Mouse (Mus musculus): ENCODE data around the gene Rai1. TPM values are rescaled to one million over a fixed set of nuclear protein-coding genes. Genes with fewer than 3 reads are reported as not detected.
A peak's percentile ranks its signal among the peaks of the same experiment; 100 is the strongest.

Rai1 gene
- polyA plus RNA-seq, 1 experiment, result 5.2 TPM

DNA sequence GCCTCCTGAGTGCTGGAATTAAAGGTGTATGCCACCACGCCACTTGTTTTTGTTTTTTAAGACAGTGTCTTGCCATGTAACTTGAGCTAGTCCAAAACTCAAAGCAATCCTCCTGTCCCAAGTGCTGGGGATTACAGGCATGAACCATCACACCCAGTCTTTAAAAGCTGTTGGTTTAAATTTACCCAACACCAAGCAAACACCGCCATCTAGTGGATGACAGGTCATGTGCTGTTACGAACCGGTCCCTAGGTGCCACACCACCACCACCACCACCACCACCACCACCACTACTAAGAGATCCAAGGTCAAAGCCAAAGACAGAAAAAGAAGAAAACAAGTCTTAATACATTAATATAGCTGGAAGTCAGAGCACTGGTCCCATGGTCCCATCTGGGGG is 28.0 kb upstream of the Rai1 start:
- Histone ChIP-seq H3K36me3 (ENCODE audit: control insufficient read depth, insufficient read depth, low read length) (no peaks in the 10 kb centered on the region), H3K4me1 (ENCODE audit: control insufficient read depth, insufficient read depth, low read length) (no peaks in the 10 kb centered on the region), H3K27ac (ENCODE audit: control insufficient read depth, insufficient read depth, low read depth, low read length) (no peak overlapping the region), H3K4me3 (ENCODE audit: control insufficient read depth, low read depth, low read length) (no peak overlapping the region), H3K27me3 (ENCODE audit: control insufficient read depth, insufficient read depth, low read length) (no peaks in the 10 kb centered on the region)
- peak; percentile 30; the same call in 1 of the 2 replicates for TF ChIP-seq CTCF (IDR thresholded peaks at IDR 0.05; ENCODE audit: control insufficient read depth, insufficient read depth, insufficient replicate concordance, low read depth, low read length)
- TF ChIP-seq POLR2A (IDR thresholded peaks at IDR 0.05; ENCODE audit: control insufficient read depth, low read depth, low read length), result no peak

DNA sequence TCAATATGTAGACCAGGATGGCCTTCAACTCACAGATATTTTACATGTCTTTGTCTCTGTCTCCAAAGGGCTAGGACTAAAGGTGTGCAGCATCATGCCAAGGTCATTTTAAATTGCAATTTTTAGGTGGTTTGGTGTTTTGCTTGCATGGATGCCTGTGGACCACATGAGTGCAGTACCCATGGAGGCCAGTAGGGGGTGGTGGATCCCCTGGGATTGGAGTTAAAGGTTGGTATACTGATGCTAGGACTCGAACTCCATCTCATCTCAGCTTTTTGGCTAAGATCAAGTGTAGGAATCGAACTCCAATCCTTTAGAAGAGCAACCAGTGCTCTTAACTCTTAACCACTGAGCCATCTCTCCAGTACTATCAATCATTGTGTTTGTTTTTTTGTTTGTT is 20.2 kb upstream of the Rai1 start:
- H3K36me3 ChIP-seq (ENCODE audit: control insufficient read depth, insufficient read depth, low read length), result no peaks in the 10 kb centered on the region
- TF ChIP-seq POLR2A (IDR thresholded peaks at IDR 0.05; ENCODE audit: control insufficient read depth, low read depth, low read length) (no peak), CTCF (IDR thresholded peaks at IDR 0.05; ENCODE audit: control insufficient read depth, insufficient read depth, insufficient replicate concordance, low read depth, low read length) (peak; percentile 84; the same call in 1 of the 2 replicates)

DNA sequence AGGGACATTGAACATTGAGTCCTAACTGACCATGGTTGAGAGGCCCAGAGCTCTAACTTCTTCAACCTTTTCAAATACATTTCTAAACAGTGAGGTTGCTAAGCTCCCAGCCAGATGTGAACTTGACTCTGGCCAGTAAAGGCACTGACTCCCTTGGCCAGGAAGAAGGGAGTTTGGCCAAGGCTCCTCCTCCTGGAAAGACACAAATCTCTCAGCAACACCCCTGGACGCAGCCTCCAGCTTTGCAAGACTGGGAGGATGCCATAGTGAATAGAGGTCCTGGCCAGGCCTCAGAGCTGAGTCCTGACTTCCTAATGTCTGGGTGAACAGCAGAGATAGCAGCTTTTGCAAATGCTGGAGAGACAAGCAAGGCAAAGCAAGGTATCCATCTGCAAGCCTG is 18.1 kb upstream of the Rai1 start:
- H3K27me3 ChIP-seq (ENCODE audit: control insufficient read depth, insufficient read depth, low read length), result no peaks in the 10 kb centered on the region
- H3K4me3 ChIP-seq (ENCODE audit: control insufficient read depth, low read depth, low read length), result peak overlapping the region; percentile 42
- peaks cover 6% of the 10 kb centered on the region for H3K4me1 ChIP-seq (ENCODE audit: control insufficient read depth, insufficient read depth, low read length)
- H3K36me3 ChIP-seq (ENCODE audit: control insufficient read depth, insufficient read depth, low read length), result no peaks in the 10 kb centered on the region
- TF ChIP-seq POLR2A (IDR thresholded peaks at IDR 0.05; ENCODE audit: control insufficient read depth, low read depth, low read length), result no peak
- no peak for TF ChIP-seq CTCF (IDR thresholded peaks at IDR 0.05; ENCODE audit: control insufficient read depth, insufficient read depth, insufficient replicate concordance, low read depth, low read length)
- H3K27ac ChIP-seq (ENCODE audit: control insufficient read depth, insufficient read depth, low read depth, low read length), result no peak overlapping the region

More for the DNA sequence above, 20.2 kb upstream of the Rai1 start:
- Histone ChIP-seq H3K27ac (ENCODE audit: control insufficient read depth, insufficient read depth, low read depth, low read length) (no peak overlapping the region), H3K27me3 (ENCODE audit: control insufficient read depth, insufficient read depth, low read length) (no peaks in the 10 kb centered on the region), H3K4me3 (ENCODE audit: control insufficient read depth, low read depth, low read length) (no peak overlapping the region), H3K4me1 (ENCODE audit: control insufficient read depth, insufficient read depth, low read length) (peaks cover 6% of the 10 kb centered on the region)

DNA sequence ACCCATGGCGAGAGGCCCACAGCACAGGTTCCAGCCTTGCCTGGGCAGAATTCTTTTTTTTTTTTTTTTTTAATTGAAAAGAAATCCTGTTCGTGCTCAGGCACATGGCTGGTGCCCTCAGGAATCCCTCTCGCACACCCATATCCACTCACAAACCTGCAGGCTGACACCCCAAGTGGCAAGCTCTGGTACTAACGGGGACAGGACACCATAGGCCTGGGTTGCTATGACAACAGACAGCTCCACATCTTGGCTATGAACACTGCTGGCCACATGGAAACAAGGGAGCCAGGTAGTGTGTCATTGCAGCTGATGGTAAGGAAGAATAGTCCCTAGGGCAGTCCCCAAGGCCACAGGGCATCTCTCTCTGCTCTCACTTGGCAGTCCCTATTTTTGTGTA is 15.9 kb upstream of the Rai1 start:
- H3K27me3 ChIP-seq (ENCODE audit: control insufficient read depth, insufficient read depth, low read length), result no peaks in the 10 kb centered on the region
- no peak for TF ChIP-seq POLR2A (IDR thresholded peaks at IDR 0.05; ENCODE audit: control insufficient read depth, low read depth, low read length)
- peak; percentile 16; the same call in 1 of the 2 replicates for TF ChIP-seq CTCF (IDR thresholded peaks at IDR 0.05; ENCODE audit: control insufficient read depth, insufficient read depth, insufficient replicate concordance, low read depth, low read length)
- no peak overlapping the region for H3K27ac ChIP-seq (ENCODE audit: control insufficient read depth, insufficient read depth, low read depth, low read length)
- H3K36me3 ChIP-seq (ENCODE audit: control insufficient read depth, insufficient read depth, low read length), result no peaks in the 10 kb centered on the region
- H3K4me1 ChIP-seq (ENCODE audit: control insufficient read depth, insufficient read depth, low read length), result peaks cover 6% of the 10 kb centered on the region
- H3K4me3 ChIP-seq (ENCODE audit: control insufficient read depth, low read depth, low read length), result no peak overlapping the region; the same call in 1 of the 2 replicates

DNA sequence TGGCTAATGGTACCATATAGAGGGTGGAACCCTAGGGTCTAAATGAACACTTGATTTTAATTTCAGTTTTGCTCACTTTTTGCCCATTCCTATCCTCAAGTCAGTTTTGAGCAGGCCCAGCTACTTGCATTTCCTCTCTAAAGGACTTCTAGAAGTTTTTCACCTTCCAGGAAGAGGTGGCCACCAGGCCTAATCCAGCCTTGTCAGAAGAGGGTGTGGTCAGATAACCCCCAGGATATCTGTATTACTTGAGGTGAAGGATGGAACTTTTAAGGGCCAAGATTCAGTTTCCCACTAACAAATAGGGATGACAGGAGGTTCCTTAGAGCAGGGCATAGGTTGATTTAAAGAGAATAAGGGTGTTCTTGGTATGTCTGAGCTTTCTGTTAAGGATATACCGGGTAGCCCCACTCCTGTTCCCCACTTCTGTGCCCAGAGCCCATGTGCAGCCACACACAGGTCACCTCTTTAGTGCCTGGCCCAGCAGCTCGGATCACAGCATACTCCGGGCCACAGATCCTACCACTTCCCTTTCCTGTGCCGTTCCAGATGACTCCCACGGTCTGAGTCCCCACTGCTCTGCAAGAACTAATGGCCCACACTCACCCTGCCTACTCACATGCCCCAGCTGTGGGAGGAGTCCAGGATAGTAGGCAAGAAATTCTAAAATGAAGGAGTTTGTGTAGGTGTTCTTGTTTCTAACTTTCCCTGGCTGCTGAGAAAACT is 14.0 kb upstream of the Rai1 start:
- Histone ChIP-seq H3K4me1 (ENCODE audit: control insufficient read depth, insufficient read depth, low read length) (peaks cover 6% of the 10 kb centered on the region), H3K36me3 (ENCODE audit: control insufficient read depth, insufficient read depth, low read length) (no peaks in the 10 kb centered on the region), H3K27ac (ENCODE audit: control insufficient read depth, insufficient read depth, low read depth, low read length) (no peak overlapping the region), H3K27me3 (ENCODE audit: control insufficient read depth, insufficient read depth, low read length) (no peaks in the 10 kb centered on the region), H3K4me3 (ENCODE audit: control insufficient read depth, low read depth, low read length) (no peak overlapping the region)
- TF ChIP-seq POLR2A (IDR thresholded peaks at IDR 0.05; ENCODE audit: control insufficient read depth, low read depth, low read length) (no peak), CTCF (IDR thresholded peaks at IDR 0.05; ENCODE audit: control insufficient read depth, insufficient read depth, insufficient replicate concordance, low read depth, low read length) (no peak)

DNA sequence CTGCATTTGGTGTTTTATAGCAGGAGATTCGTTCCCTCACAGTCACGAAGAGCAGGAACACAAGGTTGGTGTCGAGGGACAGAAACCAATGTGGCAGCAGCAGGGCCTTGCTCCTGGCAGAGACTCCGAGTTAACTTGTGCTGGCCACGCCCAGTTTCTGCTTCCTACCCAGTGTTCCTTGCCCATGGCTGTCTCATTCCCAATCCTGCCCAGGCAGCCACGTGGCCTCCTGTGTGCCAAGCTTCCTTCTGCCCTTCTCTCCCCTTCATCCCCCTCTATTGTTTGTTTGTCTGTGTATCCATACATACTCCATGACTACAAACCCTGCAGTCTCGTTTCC is 13.4 kb upstream of the Rai1 start:
- Histone ChIP-seq H3K36me3 (ENCODE audit: control insufficient read depth, insufficient read depth, low read length) (no peaks in the 10 kb centered on the region), H3K4me1 (ENCODE audit: control insufficient read depth, insufficient read depth, low read length) (peaks cover 6% of the 10 kb centered on the region), H3K4me3 (ENCODE audit: control insufficient read depth, low read depth, low read length) (no peak overlapping the region), H3K27ac (ENCODE audit: control insufficient read depth, insufficient read depth, low read depth, low read length) (no peak overlapping the region), H3K27me3 (ENCODE audit: control insufficient read depth, insufficient read depth, low read length) (no peaks in the 10 kb centered on the region)
- TF ChIP-seq CTCF (IDR thresholded peaks at IDR 0.05; ENCODE audit: control insufficient read depth, insufficient read depth, insufficient replicate concordance, low read depth, low read length) (no peak), POLR2A (IDR thresholded peaks at IDR 0.05; ENCODE audit: control insufficient read depth, low read depth, low read length) (no peak)

DNA sequence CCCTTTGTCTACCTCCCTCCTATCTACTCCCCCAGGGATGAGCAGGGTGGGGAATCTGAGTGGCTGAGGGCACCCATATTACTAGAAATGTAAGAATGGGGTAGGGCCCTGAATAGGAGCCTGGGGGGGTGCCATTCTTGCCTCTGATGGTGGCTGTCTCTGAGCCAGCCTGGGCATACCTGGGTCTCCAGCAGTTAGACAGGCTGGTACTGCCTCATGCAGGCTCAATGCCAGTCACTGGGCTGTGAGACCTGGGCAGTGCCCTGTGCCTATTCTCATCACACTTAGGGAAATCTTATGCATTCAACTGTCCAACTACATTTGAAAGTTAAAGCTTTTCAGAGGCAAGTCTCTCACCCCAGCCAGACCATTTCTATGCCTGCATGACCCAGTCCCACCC is 11.6 kb upstream of the Rai1 start:
- H3K4me3 ChIP-seq (ENCODE audit: control insufficient read depth, low read depth, low read length), result no peak overlapping the region
- H3K36me3 ChIP-seq (ENCODE audit: control insufficient read depth, insufficient read depth, low read length), result no peaks in the 10 kb centered on the region
- no peaks in the 10 kb centered on the region for H3K27me3 ChIP-seq (ENCODE audit: control insufficient read depth, insufficient read depth, low read length)
- peaks cover 2% of the 10 kb centered on the region for H3K4me1 ChIP-seq (ENCODE audit: control insufficient read depth, insufficient read depth, low read length)
- no peak for TF ChIP-seq POLR2A (IDR thresholded peaks at IDR 0.05; ENCODE audit: control insufficient read depth, low read depth, low read length)
- TF ChIP-seq CTCF (IDR thresholded peaks at IDR 0.05; ENCODE audit: control insufficient read depth, insufficient read depth, insufficient replicate concordance, low read depth, low read length), result no peak
- H3K27ac ChIP-seq (ENCODE audit: control insufficient read depth, insufficient read depth, low read depth, low read length), result no peak overlapping the region
